Comparison of ENCODE assay signal across 28 mouse cellular contexts in the genomic region with DNA sequence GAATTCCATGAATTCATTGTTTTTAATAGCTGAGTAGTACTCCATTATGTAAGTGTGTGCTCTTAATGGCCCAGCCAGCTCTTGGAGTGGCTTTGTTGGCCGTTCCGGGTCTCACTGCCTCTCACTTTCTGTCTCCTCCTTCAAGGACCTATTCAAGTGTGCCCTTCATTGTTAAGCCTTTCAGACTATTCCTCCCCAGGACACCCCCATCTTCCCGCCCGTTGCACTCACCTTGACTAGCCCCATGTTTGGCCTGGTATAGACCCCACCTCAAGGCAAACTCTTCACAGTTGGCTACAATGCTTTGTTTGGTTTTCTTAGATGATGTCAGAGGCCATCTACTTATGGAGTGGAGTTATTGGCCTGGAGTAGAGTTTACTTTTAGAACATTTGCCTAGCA. TPM values are rescaled to one million over a fixed set of nuclear protein-coding genes. Genes with fewer than 3 reads are reported as not detected.
"Had no signal": no experiment of that assay in that cellular context is flagged by ENCODE, and none has a peak within 500 bp of the region (broad histone marks: within the 10 kb centered on the region; RNA-seq: fewer than 3 reads in every experiment).

No protein-coding gene starts in this region.

- H3K27me3 ChIP-seq: embryonic facial prominence, embryonic 12.5 days; embryonic facial prominence, embryonic 13.5 days; embryonic facial prominence, embryonic 15.5 days; forebrain, embryonic 15.5 days had no signal

- ATAC-seq: forebrain, embryonic 13.5 days; forebrain, embryonic 14.5 days; forebrain, embryonic 15.5 days; forebrain, embryonic 16.5 days; forebrain, postnatal 0 days had no signal

- DNase-seq: cerebellum, adult 2 months; cerebellum, adult 8-10 months; cerebellum, adult 9-10 months; cerebellum, adult 9-11 months; cerebellum, postnatal 10 days; cerebellum, postnatal 14 days; cerebellum, postnatal 25 days; cerebellum, postnatal 36 days; embryo, embryonic 11 days; forebrain, postnatal 0 days; gastrocnemius, adult 2 months; gastrocnemius, postnatal 10 days; gastrocnemius, postnatal 14 days; gastrocnemius, postnatal 25 days; gastrocnemius, postnatal 36 days; heart, adult 11 months; heart, adult 18-20 months had no signal

- H3K36me3 ChIP-seq: embryonic facial prominence, embryonic 10.5 days; embryonic facial prominence, embryonic 12.5 days; embryonic facial prominence, embryonic 13.5 days; embryonic facial prominence, embryonic 15.5 days; forebrain, embryonic 10.5 days; forebrain, embryonic 12.5 days; forebrain, embryonic 15.5 days had no signal

- H3K27ac ChIP-seq: embryonic facial prominence, embryonic 12.5 days; embryonic facial prominence, embryonic 13.5 days; embryonic facial prominence, embryonic 15.5 days; forebrain, embryonic 12.5 days; forebrain, embryonic 13.5 days; forebrain, embryonic 15.5 days; gastrocnemius, adult 2 months had no signal

- H3K9ac ChIP-seq: embryonic facial prominence, embryonic 12.5 days; embryonic facial prominence, embryonic 13.5 days; embryonic facial prominence, embryonic 15.5 days; forebrain, embryonic 12.5 days; forebrain, embryonic 13.5 days; forebrain, embryonic 15.5 days; forebrain, postnatal 0 days had no signal

- H3K9me3 ChIP-seq: embryonic facial prominence, embryonic 10.5 days; embryonic facial prominence, embryonic 12.5 days; embryonic facial prominence, embryonic 13.5 days; embryonic facial prominence, embryonic 15.5 days; forebrain, embryonic 12.5 days; forebrain, embryonic 13.5 days; forebrain, embryonic 15.5 days had no signal

- H3K4me3 ChIP-seq: embryonic facial prominence, embryonic 10.5 days; embryonic facial prominence, embryonic 12.5 days; embryonic facial prominence, embryonic 13.5 days; embryonic facial prominence, embryonic 15.5 days; erythroblast, embryonic 14.5 days; forebrain, embryonic 10.5 days; forebrain, embryonic 12.5 days; forebrain, embryonic 13.5 days; forebrain, embryonic 15.5 days; gastrocnemius, adult 2 months had no signal

- H3K4me2 ChIP-seq: embryonic facial prominence, embryonic 12.5 days; embryonic facial prominence, embryonic 13.5 days; embryonic facial prominence, embryonic 15.5 days; forebrain, embryonic 12.5 days; forebrain, embryonic 13.5 days; forebrain, embryonic 15.5 days had no signal

RNA-seq across cellular contexts. Expression of gene Id2, which starts 23.8 kb away (rescaled TPM):
- polyA plus RNA-seq: erythroblast, embryonic 14.5 days had no signal
